Mouse (Mus musculus): ENCODE measurements around the gene Dock9. TPM values are rescaled to one million over a fixed set of nuclear protein-coding genes. Genes with fewer than 3 reads are reported as not detected.
"Not testable (repeated sequence)": the region's sequence is repeated elsewhere in the genome, so short reads cannot be mapped to it uniquely, and the experiment has no call there.

The Dock9 gene
- polyA plus RNA-seq, 1 experiment, result 7.0 TPM

DNA sequence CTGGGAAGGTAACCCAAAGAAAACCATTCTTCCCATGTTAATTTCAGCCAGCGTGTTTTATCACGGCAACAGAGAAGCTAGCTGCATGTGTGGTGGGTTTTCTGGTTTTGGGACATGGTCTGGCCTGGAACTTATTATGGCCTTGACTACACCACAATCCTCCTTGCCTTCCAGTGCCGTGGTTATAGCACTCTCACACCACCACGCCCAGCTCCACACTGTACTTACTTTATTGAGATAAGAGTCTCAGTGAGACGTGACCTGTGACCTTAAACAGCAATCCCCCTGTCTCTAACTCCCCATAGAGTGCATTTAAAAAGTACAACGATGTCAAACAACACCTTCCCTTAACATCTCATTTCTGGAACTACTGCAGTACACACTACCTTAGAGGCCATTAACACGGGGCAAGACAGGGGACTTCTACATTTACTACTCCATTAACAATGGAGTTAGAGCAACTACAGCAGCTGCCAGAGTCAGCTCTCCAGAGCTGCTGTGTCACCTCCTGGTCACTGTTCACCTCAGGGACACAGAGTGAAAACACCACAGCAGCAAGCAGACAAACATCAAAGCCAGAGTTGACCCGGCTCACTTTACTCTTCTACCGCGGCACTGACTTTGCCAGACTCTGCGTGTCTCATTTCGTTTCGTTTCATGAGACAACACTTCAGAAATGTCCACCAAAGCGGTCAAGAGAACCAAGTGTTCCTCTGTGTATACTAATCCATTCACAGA, 86.4 kb downstream of the Dock9 start:
- no peak for DNase-seq (ENCODE audit: low read depth, low spot score)
- 52% methylated on average over 14 of the region's 14 CpGs for WGBS

GRCm38 (mm10) chr14:121710130-121710529, 87.5 kb downstream of the Dock9 start:
- no peak for DNase-seq (ENCODE audit: low read depth, low spot score)
- 83% methylated on average over 3 of the region's 3 CpGs for WGBS

GRCm38 (mm10) chr14:121708244-121708643, 89.4 kb downstream of the Dock9 start:
- WGBS, result 77% methylated on average over 2 of the region's 2 CpGs
- no peak for DNase-seq (ENCODE audit: low read depth, low spot score)

DNA sequence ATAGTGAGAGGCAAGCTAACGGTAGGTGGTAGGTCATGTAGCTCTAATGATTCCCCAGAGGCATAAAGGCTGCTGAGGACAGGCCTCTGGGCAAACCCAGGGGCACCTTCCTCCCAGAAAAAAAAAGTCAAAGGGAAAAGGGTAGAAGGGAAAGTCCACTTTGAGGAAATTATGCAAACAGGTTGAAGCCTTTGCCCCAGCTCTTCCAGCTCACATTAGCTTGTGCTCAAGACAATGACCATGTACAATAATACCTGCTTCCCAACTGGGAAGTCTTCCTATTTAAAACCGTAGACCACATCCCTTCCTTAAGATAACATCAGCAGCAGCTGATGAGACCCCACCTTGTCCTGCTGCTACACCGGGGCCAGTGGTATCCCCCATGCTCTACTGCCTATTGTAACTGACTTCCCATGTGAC, 91.1 kb downstream of the Dock9 start:
- no peak for DNase-seq (ENCODE audit: low read depth, low spot score)
- 51% methylated on average over 3 of the region's 3 CpGs for WGBS

GRCm38 (mm10) chr14:121705644-121706043, 92.0 kb downstream of the Dock9 start:
- WGBS, result 61% methylated on average over 5 of the region's 5 CpGs
- DNase-seq (ENCODE audit: low read depth, low spot score), result no peak

DNA sequence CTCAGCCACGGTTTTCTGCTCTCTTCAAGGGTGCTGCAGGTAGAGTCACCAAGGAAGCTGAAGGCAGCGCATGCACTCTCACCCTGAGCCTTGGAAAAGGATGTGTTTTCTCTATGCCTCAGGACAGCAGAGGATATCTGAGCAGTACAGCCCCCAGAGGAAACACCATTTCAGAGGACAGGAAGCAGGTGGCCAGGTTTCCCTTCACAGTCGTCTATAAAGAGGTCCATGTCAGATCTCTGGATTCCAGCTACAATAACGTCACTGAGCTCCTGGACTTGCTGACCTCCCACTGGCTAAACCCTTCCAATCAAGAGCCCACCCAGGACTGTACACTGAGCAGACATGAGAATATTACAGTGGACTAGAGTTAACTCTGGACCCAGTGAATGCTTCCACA, 95.1 kb downstream of the Dock9 start:
- WGBS, result 65% methylated on average over 4 of the region's 4 CpGs
- no peak for DNase-seq (ENCODE audit: low read depth, low spot score)

DNA sequence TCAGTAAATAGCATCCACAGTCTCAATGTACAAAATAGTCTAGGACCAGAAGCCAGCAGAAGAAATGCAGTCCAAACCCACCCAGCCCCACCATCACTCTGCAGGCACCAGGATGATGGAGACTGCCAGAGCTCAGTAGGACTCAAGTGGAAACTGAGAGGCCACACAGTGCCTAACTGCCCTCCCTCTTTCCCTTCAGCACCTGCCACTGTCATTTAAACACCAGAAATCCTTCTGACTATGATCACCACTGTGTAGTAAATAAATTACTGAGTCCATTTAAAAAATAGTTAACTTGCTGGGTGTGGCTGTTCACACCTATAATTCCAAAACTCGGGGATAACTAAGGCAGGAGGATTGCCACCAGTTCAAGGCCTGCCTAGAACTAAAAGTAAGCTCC, 97.6 kb downstream of the Dock9 start:
- DNase-seq (ENCODE audit: low read depth, low spot score), result no peak
- 33% methylated on average over 1 of the region's 1 CpGs for WGBS

GRCm38 (mm10) chr14:121698620-121698950, 99.1 kb downstream of the Dock9 start:
- WGBS, result 17% methylated on average over 7 of the region's 7 CpGs
- no peak for DNase-seq (ENCODE audit: low read depth, low spot score)

- 4% methylated on average over 23 of the region's 23 CpGs for WGBS
- no peak for DNase-seq (ENCODE audit: low read depth, low spot score)
Observed at GRCm38 (mm10) chr14:121697709-121698619, 99.7 kb downstream of the Dock9 start.

DNA sequence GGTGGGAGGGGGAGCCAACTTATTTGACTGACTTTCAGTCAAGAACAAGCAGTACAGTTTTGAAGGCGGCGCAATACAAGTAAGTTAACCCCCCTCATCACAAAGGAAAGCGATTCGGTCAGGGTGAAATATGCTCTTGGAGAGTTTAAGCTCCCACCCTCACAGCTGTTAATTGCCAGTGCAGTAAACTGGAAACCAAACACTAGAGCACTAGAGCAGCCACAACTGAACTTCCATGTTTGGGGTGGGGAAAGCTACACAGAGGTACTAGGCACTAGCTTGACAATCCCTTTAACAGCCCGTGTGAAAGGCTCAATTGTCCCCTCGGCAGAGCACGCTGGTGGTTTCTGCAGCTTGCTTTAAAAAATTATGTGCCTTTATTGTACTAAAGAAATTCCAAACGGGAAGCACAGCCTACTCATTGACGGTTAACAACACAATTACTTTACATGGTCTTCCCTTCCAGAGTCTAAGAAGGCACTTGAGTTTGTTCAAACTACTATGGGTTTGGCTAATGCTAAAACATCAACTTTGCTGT, 100.4 kb downstream of the Dock9 start:
- DNase-seq (ENCODE audit: low read depth, low spot score), result no peak
- WGBS, result 6% methylated on average over 9 of the region's 9 CpGs

DNA sequence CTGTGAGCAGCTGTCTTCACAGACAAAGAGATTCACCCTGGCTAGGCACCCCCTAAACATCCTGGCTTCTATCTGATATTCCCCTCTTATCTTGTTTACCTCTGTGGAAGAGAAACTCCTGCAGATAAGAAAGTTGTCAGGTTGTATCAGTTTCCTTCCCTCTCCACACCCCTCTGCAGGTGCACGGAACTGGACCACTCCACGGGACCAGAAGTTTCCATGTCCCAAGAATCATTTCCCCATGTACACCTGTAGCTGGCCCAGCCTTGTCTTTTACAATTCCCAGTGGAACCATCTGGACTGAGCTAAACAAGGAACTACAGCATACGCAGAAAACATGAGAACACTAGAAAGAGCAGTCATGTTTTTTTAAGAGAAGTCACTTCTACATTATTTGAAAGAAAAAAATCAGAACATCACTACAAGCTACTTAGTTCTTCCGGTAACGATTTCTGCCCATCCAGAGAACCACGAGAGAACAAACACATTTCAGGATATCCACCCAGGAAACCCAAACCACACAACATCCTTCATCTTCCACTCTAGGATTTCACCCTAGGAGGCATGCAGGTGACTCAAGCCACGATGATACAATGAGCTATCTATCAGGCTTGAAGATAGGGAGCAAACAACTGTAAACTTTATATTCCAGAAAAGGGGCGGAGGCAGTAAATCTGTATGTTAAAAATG, 101.1 kb downstream of the Dock9 start:
- no peak for DNase-seq (ENCODE audit: low read depth, low spot score)
- WGBS, result 12% methylated on average over 8 of the region's 8 CpGs

DNA sequence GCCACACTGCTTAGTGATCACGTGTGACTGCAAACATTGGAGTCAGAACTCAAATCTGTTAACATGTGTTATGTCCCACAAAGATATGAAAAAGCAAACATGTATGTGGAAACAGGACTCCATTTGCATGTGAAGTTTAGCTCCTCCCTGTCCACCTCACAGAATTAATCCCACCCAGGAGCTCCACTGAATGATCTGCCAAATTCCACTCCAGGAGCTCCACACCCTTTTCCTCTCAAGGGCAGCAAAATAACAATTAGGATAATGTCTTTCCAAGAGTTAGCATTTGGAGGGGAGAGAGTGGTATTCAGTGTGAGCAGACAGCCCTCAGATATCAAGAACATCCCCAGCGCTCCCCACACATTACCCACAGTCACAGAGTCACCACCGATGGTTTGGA, 102.9 kb downstream of the Dock9 start:
- no peak for DNase-seq (ENCODE audit: low read depth, low spot score)
- 92% methylated on average over 3 of the region's 3 CpGs for WGBS

GRCm38 (mm10) chr14:121693991-121694594, 103.5 kb downstream of the Dock9 start:
- WGBS, result 78% methylated on average over 11 of the region's 11 CpGs
- no peak for DNase-seq (ENCODE audit: low read depth, low spot score)

- WGBS, result 84% methylated on average over 5 of the region's 5 CpGs
- DNase-seq (ENCODE audit: low read depth, low spot score), result not testable (repeated sequence)
Observed at GRCm38 (mm10) chr14:121689649-121690048, 108.0 kb downstream of the Dock9 start.

GRCm38 (mm10) chr14:121688175-121688574, 109.5 kb downstream of the Dock9 start:
- WGBS, result 78% methylated on average over 1 of the region's 1 CpGs
- DNase-seq (ENCODE audit: low read depth, low spot score), result no peak

GRCm38 (mm10) chr14:121687274-121687673, 110.4 kb downstream of the Dock9 start:
- 78% methylated on average over 7 of the region's 7 CpGs for WGBS
- DNase-seq (ENCODE audit: low read depth, low spot score), result no peak

DNA sequence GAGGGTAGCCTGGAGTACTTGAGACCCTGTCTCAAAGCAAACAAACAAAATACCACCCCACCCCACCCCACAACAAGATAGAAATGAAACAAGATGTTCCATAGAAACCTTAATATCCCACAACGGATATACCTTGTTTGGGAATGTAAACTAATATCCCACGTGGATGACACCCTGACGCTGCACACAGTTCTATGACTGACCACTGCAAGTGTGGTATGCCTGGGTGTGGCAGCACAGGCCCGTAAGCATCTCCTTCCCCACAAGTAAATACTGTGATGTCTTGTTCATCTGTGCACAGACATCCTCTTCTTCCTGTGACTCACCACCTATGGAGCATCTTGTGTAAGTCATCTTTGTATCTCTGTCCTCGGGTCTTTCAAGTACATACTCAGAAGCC, 118.7 kb downstream of the Dock9 start:
- no peak for DNase-seq (ENCODE audit: low read depth, low spot score)
- WGBS, result 78% methylated on average over 5 of the region's 5 CpGs

- WGBS, result 48% methylated on average over 10 of the region's 10 CpGs
- DNase-seq (ENCODE audit: low read depth, low spot score), result no peak
Observed at GRCm38 (mm10) chr14:121678445-121678844, 119.2 kb downstream of the Dock9 start.

DNA sequence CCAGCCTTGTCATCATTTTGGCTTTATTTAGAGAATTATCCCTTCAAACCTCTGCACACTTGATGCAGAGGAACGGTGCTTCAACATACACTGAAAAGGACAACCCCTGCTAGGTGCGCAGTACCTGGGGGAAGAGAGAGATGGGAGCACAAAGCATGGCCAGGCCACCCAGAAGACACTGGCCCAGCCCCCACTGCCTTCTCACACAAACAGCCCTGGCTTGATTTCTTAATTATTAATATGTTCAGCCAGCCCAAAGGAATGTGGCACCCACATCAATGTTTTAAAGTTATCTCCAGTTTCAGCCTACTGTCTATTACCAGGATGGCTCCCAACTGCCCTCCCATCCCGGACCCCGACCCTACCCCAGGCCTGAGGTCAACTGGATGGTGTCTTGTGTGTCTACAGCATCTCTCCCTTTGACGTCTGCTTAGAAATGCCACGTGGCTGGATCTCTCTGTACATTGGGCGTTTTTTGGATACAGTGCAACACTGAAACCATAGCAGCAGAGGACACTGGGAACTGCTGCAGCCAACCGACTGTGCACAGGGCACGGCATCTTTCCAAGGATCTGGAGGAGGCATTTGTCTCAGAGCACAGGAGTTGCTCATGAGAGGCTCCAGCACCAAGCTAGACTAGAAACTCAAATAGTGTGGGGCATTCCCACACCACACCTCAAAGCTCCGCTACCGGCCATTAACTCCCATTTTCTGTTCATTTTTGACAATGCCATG, 120.9 kb downstream of the Dock9 start:
- WGBS, result 92% methylated on average over 11 of the region's 11 CpGs
- DNase-seq (ENCODE audit: low read depth, low spot score), result no peak
